Mouse (Mus musculus) heart, postnatal 14 days (tissue): ENCODE data around the gene Wnt11. TPM values are rescaled to one million over a fixed set of nuclear protein-coding genes. Genes with fewer than 3 reads are reported as not detected.
A peak's percentile ranks its signal among the peaks of the same experiment; 100 is the strongest.

Experiments
- DNase-seq, 2 experiments: peaks; one replicate each; pipeline ENCODE4 v3.0.0; 2021 to 2022
- intact Hi-C: fragments of 180-260 bp; cut with DNase I; formaldehyde crosslinking; loops from one replicate; pipeline ENCODE4 v1.15.1; 2025
- long read RNA-seq, 2 experiments: library from polyadenylated mRNA; stranded (forward); transcript quantifications; one replicate each; pipeline ENCODE4 v2.0.0; 2021
- total RNA-seq, 2 experiments: library from RNA; stranded (reverse); gene quantifications; 2 replicates each; pipeline ENCODE4 v1.2.3; 2021

Wnt11 gene
- total RNA-seq = 1 to 10 TPM; 2.7 to 3.7 TPM
- long read RNA-seq, experiment 1, partial matches to known transcripts = 0 of 3 reads
- long read RNA-seq, experiment 1, other reads (novel, unspliced or antisense) = 3 of 3 reads
- long read RNA-seq, experiment 2, partial matches to known transcripts = 0 of 4 reads
- long read RNA-seq, experiment 2, other reads (novel, unspliced or antisense) = 1 of 4 reads

- peak; percentile 65 to 66 for DNase-seq
- intact Hi-C loops = no loop called here
Observed at GRCm38 (mm10) chr7:98834711-98835321, at the start of gene Wnt11. Gene Wnt11, plus strand, starts transcription at chr7:98835112.

GRCm38 (mm10) chr7:98786792-98787612 lies 47.9 kb upstream of the Wnt11 start:
- DNase-seq = no peak
- intact Hi-C loops = no loop called here

GRCm38 (mm10) chr7:98788721-98789120 lies 46.2 kb upstream of the Wnt11 start:
- DNase-seq = no peak
- intact Hi-C loops = no loop called here

- DNase-seq = peak in 1 of 2 experiments; percentile 14
- intact Hi-C loops = no loop called here
Observed at GRCm38 (mm10) chr7:98789121-98789520, 45.8 kb upstream of the Wnt11 start.

- no peak for DNase-seq
- intact Hi-C loops = no loop called here
Observed at GRCm38 (mm10) chr7:98791864-98792263, 43.0 kb upstream of the Wnt11 start.

- intact Hi-C loops = no loop called here
- DNase-seq = no peak
Observed at GRCm38 (mm10) chr7:98793811-98794210, 41.1 kb upstream of the Wnt11 start.

- DNase-seq = no peak
- intact Hi-C loops = no loop called here
Observed at GRCm38 (mm10) chr7:98794444-98794843, 40.5 kb upstream of the Wnt11 start.

GRCm38 (mm10) chr7:98795637-98796036 lies 39.3 kb upstream of the Wnt11 start:
- DNase-seq = peak in 1 of 2 experiments; percentile 32

GRCm38 (mm10) chr7:98797347-98798133 lies 37.4 kb upstream of the Wnt11 start:
- DNase-seq = no peak
- intact Hi-C loops = no loop called here

More at GRCm38 (mm10) chr7:98795637-98796036, 39.3 kb upstream of the Wnt11 start:
- intact Hi-C loops = no loop called here

- no peak for DNase-seq
- intact Hi-C loops = no loop called here
Observed at GRCm38 (mm10) chr7:98798134-98798417, 36.8 kb upstream of the Wnt11 start.

- DNase-seq = no peak
- intact Hi-C loops = no loop called here
Observed at GRCm38 (mm10) chr7:98800435-98800834, 34.5 kb upstream of the Wnt11 start.

- intact Hi-C loops = no loop called here
- DNase-seq = peak; percentile 56 to 59
Observed at GRCm38 (mm10) chr7:98801086-98801485, 33.8 kb upstream of the Wnt11 start.

GRCm38 (mm10) chr7:98803181-98803580 lies 31.7 kb upstream of the Wnt11 start:
- intact Hi-C loops = no loop called here
- no peak for DNase-seq

- intact Hi-C loops = no loop called here
- peak in 1 of 2 experiments; percentile 40 for DNase-seq
Observed at GRCm38 (mm10) chr7:98804841-98805772, 29.8 kb upstream of the Wnt11 start.

- intact Hi-C loops = no loop called here
- no peak for DNase-seq
Observed at GRCm38 (mm10) chr7:98806961-98807360, 28.0 kb upstream of the Wnt11 start.

GRCm38 (mm10) chr7:98809372-98809771 lies 25.5 kb upstream of the Wnt11 start:
- intact Hi-C loops = no loop called here
- no peak for DNase-seq

GRCm38 (mm10) chr7:98810619-98811018 lies 24.3 kb upstream of the Wnt11 start:
- DNase-seq = no peak
- intact Hi-C loops = no loop called here

- DNase-seq = no peak
- intact Hi-C loops = no loop called here
Observed at GRCm38 (mm10) chr7:98820501-98820900, 14.4 kb upstream of the Wnt11 start.

- DNase-seq = no peak
- intact Hi-C loops = no loop called here
Observed at GRCm38 (mm10) chr7:98822881-98823280, 12.0 kb upstream of the Wnt11 start.
